Mouse (Mus musculus) c-Kit-negative CD71-positive TER-119-positive erythroid progenitor cells, embryonic 14.5 days (primary cell): ENCODE data around the gene Tti1.

Source experiments
- DNase-seq: peaks from one replicate; pipeline ENCODE4 v3.0.0-alpha.2; 2013; ENCODE audit warnings: low read depth, low spot score

Tti1 gene

GRCm38 (mm10) chr2:157974604-157975501 lies 53.4 kb downstream of the Tti1 start:
- DNase-seq: no peak

GRCm38 (mm10) chr2:157970669-157971068 lies 57.6 kb downstream of the Tti1 start:
- DNase-seq: no peak

- DNase-seq: no peak
These were observed 58.1 kb downstream of the Tti1 start for GRCm38 (mm10) chr2:157970124-157970523.

GRCm38 (mm10) chr2:157967856-157968255 lies 60.4 kb downstream of the Tti1 start:
- no peak for DNase-seq

- no peak for DNase-seq
These were observed 70.5 kb downstream of the Tti1 start for GRCm38 (mm10) chr2:157957707-157958108.

GRCm38 (mm10) chr2:157953978-157954377 lies 74.3 kb downstream of the Tti1 start:
- no peak for DNase-seq

GRCm38 (mm10) chr2:157944156-157944893 lies 83.9 kb downstream of the Tti1 start:
- DNase-seq: no peak

GRCm38 (mm10) chr2:157943514-157944155 lies 84.6 kb downstream of the Tti1 start:
- no peak for DNase-seq

GRCm38 (mm10) chr2:157940586-157941185 lies 87.5 kb downstream of the Tti1 start:
- no peak for DNase-seq

GRCm38 (mm10) chr2:157936676-157937075 lies 91.6 kb downstream of the Tti1 start:
- DNase-seq: no peak

- no peak for DNase-seq
These were observed 92.6 kb downstream of the Tti1 start for GRCm38 (mm10) chr2:157935444-157936171.

- no peak for DNase-seq
These were observed 95.6 kb downstream of the Tti1 start for GRCm38 (mm10) chr2:157932655-157933054.
